Mouse (Mus musculus): ENCODE data around the gene Mier2. TPM values are rescaled to one million over a fixed set of nuclear protein-coding genes. Genes with fewer than 3 reads are reported as not detected.

Gene Mier2
- polyA plus RNA-seq, 1 experiment, result 215 TPM

DNA sequence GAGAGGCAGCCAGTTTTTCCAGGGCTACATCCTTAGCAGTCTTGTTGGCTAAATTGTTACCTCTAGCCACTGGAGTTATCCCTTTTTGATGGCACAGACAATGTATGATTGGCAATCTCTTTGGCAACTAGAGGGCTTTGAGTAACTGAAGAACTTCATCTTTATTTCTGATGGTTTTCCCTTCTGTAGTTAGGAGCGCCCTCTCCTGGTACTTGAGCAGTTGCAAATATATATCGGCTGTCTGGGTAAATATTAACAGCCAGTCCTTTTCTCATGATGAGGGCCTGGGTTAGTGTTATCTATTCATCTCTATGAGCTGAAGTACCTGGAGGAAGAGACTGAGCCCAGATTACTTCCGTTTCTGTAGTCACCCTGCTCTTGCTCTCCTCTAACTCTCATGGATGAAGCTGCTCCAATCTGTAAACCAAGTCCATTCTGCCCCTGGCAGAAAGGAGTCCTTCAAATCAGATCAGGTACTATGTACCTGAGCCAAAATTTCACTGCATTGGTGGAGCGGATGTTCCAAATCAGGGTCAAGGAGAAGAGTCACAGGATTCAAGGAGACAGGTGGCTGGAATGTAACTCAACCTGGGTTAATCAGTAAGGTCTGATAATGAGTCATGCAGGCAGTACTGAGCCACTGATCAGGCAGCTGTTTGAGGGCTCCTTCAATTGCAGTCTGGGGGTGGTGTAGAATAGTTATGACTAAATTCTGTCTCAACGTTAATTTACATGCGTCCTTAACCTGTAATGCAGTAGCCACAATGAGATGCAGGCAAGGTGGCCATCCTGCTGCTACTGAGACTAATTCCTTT, 52.0 kb downstream of the Mier2 start:
- no peak overlapping the region for H3K27ac ChIP-seq (ENCODE audit: control insufficient read depth, insufficient read depth, low read length)
- 58% methylated on average over 6 of the region's 6 CpGs for WGBS
- H3K4me1 ChIP-seq (replicated peaks; ENCODE audit: control insufficient read depth, insufficient read depth, low read length), result no peaks in the 10 kb centered on the region
- H3K36me3 ChIP-seq (ENCODE audit: control insufficient read depth, insufficient read depth, low read length), result no peaks in the 10 kb centered on the region
- no peak overlapping the region for H3K4me3 ChIP-seq (ENCODE audit: control insufficient read depth, insufficient read depth, low read length)
- no peak for DNase-seq
- TF ChIP-seq CTCF (IDR thresholded peaks at IDR 0.05; ENCODE audit: borderline replicate concordance, control insufficient read depth, extremely low read depth, insufficient read depth, low read length, poor library complexity), result no peak
- TF ChIP-seq POLR2A (IDR thresholded peaks at IDR 0.05; ENCODE audit: control insufficient read depth, extremely low read depth, insufficient read depth, low read length, poor library complexity), result no peak
- H3K27me3 ChIP-seq (ENCODE audit: control insufficient read depth, insufficient read depth, low read length), result no peaks in the 10 kb centered on the region

DNA sequence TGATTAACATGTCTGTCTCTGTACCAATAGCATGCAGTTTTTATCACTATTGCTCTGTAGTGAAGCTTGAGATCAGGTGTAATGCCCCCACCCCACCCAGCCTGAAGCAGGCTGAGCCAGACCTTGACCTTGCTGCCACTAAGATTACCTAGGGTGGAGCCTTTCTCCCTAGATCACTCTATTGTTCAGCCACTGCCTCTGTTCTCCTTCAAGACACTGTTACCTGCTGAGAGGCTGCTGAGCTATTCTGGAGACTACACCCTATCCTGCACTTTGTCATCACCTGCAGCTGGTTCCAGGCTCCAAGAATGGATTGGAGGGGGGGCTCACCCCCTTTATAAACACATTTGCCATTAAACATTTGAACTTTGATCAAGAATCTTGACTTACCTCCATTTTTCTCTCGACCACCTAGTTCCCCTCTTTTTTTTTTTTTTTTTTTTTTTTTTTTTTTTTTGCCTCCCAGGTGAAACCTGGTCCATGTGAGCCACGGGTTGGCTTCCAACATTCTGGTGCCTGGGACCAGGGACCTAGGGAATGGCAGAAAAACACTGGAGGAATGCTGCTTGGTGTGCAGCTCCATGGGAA, 58.2 kb downstream of the Mier2 start:
- Histone ChIP-seq H3K4me1 (replicated peaks; ENCODE audit: control insufficient read depth, insufficient read depth, low read length) (no peaks in the 10 kb centered on the region), H3K27ac (ENCODE audit: control insufficient read depth, insufficient read depth, low read length) (no peak overlapping the region), H3K27me3 (ENCODE audit: control insufficient read depth, insufficient read depth, low read length) (no peaks in the 10 kb centered on the region), H3K36me3 (ENCODE audit: control insufficient read depth, insufficient read depth, low read length) (no peaks in the 10 kb centered on the region), H3K4me3 (ENCODE audit: control insufficient read depth, insufficient read depth, low read length) (no peak overlapping the region)
- TF ChIP-seq POLR2A (IDR thresholded peaks at IDR 0.05; ENCODE audit: control insufficient read depth, extremely low read depth, insufficient read depth, low read length, poor library complexity), result no peak
- TF ChIP-seq CTCF (IDR thresholded peaks at IDR 0.05; ENCODE audit: borderline replicate concordance, control insufficient read depth, extremely low read depth, insufficient read depth, low read length, poor library complexity), result no peak
- no peak for DNase-seq
- 65% methylated on average over 2 of the region's 2 CpGs for WGBS

DNA sequence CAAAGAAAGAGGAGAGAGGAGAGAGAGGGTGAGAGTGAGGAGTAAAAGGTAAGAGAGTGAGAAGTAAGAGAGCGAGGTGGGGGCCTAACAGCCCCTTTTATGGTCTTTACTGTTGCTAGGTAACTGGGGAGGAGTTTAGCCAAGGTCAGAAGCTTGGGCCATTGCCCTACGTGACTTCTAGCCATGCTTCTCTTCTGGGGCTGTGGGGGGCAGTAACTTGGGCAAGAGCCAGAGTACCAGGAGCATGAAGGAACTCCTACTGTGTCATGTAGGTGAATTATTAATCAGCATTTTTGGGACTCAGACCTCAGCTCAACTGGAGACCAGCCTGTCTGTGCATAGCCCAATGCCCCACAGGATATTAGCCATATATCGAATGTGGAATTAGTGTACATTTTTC, 59.1 kb downstream of the Mier2 start:
- no peak for DNase-seq
- TF ChIP-seq CTCF (IDR thresholded peaks at IDR 0.05; ENCODE audit: borderline replicate concordance, control insufficient read depth, extremely low read depth, insufficient read depth, low read length, poor library complexity), result no peak
- TF ChIP-seq POLR2A (IDR thresholded peaks at IDR 0.05; ENCODE audit: control insufficient read depth, extremely low read depth, insufficient read depth, low read length, poor library complexity), result no peak

More for the DNA sequence above, 59.1 kb downstream of the Mier2 start:
- WGBS, result 68% methylated on average over 3 of the region's 3 CpGs
- Histone ChIP-seq H3K27me3 (ENCODE audit: control insufficient read depth, insufficient read depth, low read length) (no peaks in the 10 kb centered on the region), H3K36me3 (ENCODE audit: control insufficient read depth, insufficient read depth, low read length) (no peaks in the 10 kb centered on the region), H3K4me1 (replicated peaks; ENCODE audit: control insufficient read depth, insufficient read depth, low read length) (no peaks in the 10 kb centered on the region), H3K4me3 (ENCODE audit: control insufficient read depth, insufficient read depth, low read length) (no peak overlapping the region), H3K27ac (ENCODE audit: control insufficient read depth, insufficient read depth, low read length) (no peak overlapping the region)

Other genes starting within 250 kb of the Mier2 start
- not detected in 2 replicates for gene Vmn2r82, start 198.7 kb downstream of the Mier2 start, polyA plus RNA-seq (2012; rRNA removed)
- not detected in 2 replicates for gene Vmn2r83, start 86.5 kb downstream of the Mier2 start, polyA plus RNA-seq (2012; rRNA removed)
- gene Plpp2, start 21.4 kb downstream of the Mier2 start, polyA plus RNA-seq (2012; rRNA removed), result 7.5 and 8.7 TPM in 2 replicates
- not detected in 2 replicates for gene Theg, start 32.1 kb upstream of the Mier2 start, polyA plus RNA-seq (2012; rRNA removed)
- 0.05 TPM in 1 of 2 replicates, not detected in the other for gene C2cd4c, start 58.8 kb upstream of the Mier2 start, polyA plus RNA-seq (2012; rRNA removed)
- 1.2 TPM in 2 replicates for gene Shc2, start 82.7 kb upstream of the Mier2 start, polyA plus RNA-seq (2012; rRNA removed)
- gene Odf3l2, start 90.5 kb upstream of the Mier2 start, polyA plus RNA-seq (2012; rRNA removed), result 0.18 and 0.23 TPM in 2 replicates
- gene Madcam1, start 109.4 kb upstream of the Mier2 start, polyA plus RNA-seq (2012; rRNA removed), result 2.9 and 4.0 TPM in 2 replicates
- 92.1 and 92.3 TPM in 2 replicates for gene Tpgs1, start 114.2 kb upstream of the Mier2 start, polyA plus RNA-seq (2012; rRNA removed)
- 309 and 321 TPM in 2 replicates for gene Cdc34, start 127.0 kb upstream of the Mier2 start, polyA plus RNA-seq (2012; rRNA removed)
- gene Gzmm, start 133.8 kb upstream of the Mier2 start, polyA plus RNA-seq (2012; rRNA removed), result 0.57 and 1.2 TPM in 2 replicates
- 345 and 396 TPM in 2 replicates for gene Bsg, start 149.3 kb upstream of the Mier2 start, polyA plus RNA-seq (2012; rRNA removed)
- gene Hcn2, start 161.4 kb upstream of the Mier2 start, polyA plus RNA-seq (2012; rRNA removed), result 3.1 and 4.7 TPM in 2 replicates
- 104 and 109 TPM in 2 replicates for gene Polrmt, start 191.4 kb upstream of the Mier2 start, polyA plus RNA-seq (2012; rRNA removed)
- not detected in 2 replicates for gene Fgf22, start 199.9 kb upstream of the Mier2 start, polyA plus RNA-seq (2012; rRNA removed)
- gene Rnf126, start 211.8 kb upstream of the Mier2 start, polyA plus RNA-seq (2012; rRNA removed), result 375 and 472 TPM in 2 replicates
- gene Fstl3, start 222.1 kb upstream of the Mier2 start, polyA plus RNA-seq (2012; rRNA removed), result 15.9 and 17.1 TPM in 2 replicates
- gene Prss57, start 235.8 kb upstream of the Mier2 start, polyA plus RNA-seq (2012; rRNA removed), result 23.4 and 30.1 TPM in 2 replicates
- gene Palm, start 238.4 kb upstream of the Mier2 start, polyA plus RNA-seq (2012; rRNA removed), result 63.7 and 87.8 TPM in 2 replicates

Measured in thymus, adult 2 months (tissue).